Mouse (Mus musculus) forebrain, embryonic 13.5 days (tissue): ENCODE results near the gene Immt. TPM values are rescaled to one million over a fixed set of nuclear protein-coding genes. Genes with fewer than 3 reads are reported as not detected.

Experiments used
- ATAC-seq: fragments of 200-750 bp; cut with Nextera tagmentation; 2 replicates; pipeline ENCODE4 v1.8.0; 2017
- H3K27ac ChIP-seq: fragments of 300-500 bp; sonication (generic); 2 replicates; pipeline ENCODE4 v1.5.1; 2015; ENCODE audit warnings: inconsistent platforms, mild to moderate bottlenecking, moderate library complexity
- H3K27me3 ChIP-seq: fragments of 300-500 bp; sonication (generic); 2 replicates; pipeline ENCODE4 v1.6.1; 2015; ENCODE audit warnings: mild to moderate bottlenecking, inconsistent platforms
- H3K36me3 ChIP-seq: fragments of 300-500 bp; sonication (generic); 2 replicates; pipeline ENCODE4 v1.6.1; 2015; ENCODE audit warnings: mild to moderate bottlenecking, inconsistent platforms; ENCODE audit not compliant: poor library complexity, severe bottlenecking
- H3K4me1 ChIP-seq: fragments of 300-500 bp; sonication (generic); 2 replicates; pipeline ENCODE4 v1.6.1; 2015; ENCODE audit warnings: inconsistent platforms
- H3K4me2 ChIP-seq: fragments of 300-500 bp; sonication (generic); 2 replicates; pipeline ENCODE4 v1.6.1; 2015; ENCODE audit warnings: inconsistent platforms, mild to moderate bottlenecking, moderate library complexity
- H3K4me3 ChIP-seq: fragments of 300-500 bp; sonication (generic); 2 replicates; pipeline ENCODE4 v1.5.1; 2015; ENCODE audit warnings: mild to moderate bottlenecking, inconsistent platforms
- H3K9ac ChIP-seq: fragments of 300-500 bp; sonication (generic); 2 replicates; pipeline ENCODE4 v1.6.1; 2015; ENCODE audit warnings: mild to moderate bottlenecking, inconsistent platforms
- H3K9me3 ChIP-seq: fragments of 300-500 bp; sonication (generic); replicated peaks from 2 replicates; pipeline ENCODE4 v1.6.1; 2016; ENCODE audit warnings: inconsistent platforms
- WGBS: fragments of 180-500 bp; shearing (Covaris S2); methylation state at CpG from one replicate; pipeline ENCODE4 v1.1.7; 2015; 5-methylcytosine and 5-hydroxymethylcytosine counted together
- polyA plus RNA-seq: library from polyadenylated mRNA; unstranded; fragments of >200 nt; fragmentation: Nextera tagmentation; extraction: Ambion mirVana; gene quantifications from 2 replicates; pipeline ENCODE4 v1.2.1, GENCODE M21; 2015

Immt gene
- polyA plus RNA-seq = 166 and 172 TPM in 2 replicates

- under 1% methylated on average over 64 of the region's 64 CpGs for WGBS
- peak; percentile 99 for ATAC-seq
- H3K4me3 ChIP-seq = peak within 1 kb of the TSS; percentile 73
Measured at GRCm38 (mm10) chr6:71830690-71831580, at the start of gene Immt. TSS of gene Immt (plus strand) at chr6:71831331.

DNA sequence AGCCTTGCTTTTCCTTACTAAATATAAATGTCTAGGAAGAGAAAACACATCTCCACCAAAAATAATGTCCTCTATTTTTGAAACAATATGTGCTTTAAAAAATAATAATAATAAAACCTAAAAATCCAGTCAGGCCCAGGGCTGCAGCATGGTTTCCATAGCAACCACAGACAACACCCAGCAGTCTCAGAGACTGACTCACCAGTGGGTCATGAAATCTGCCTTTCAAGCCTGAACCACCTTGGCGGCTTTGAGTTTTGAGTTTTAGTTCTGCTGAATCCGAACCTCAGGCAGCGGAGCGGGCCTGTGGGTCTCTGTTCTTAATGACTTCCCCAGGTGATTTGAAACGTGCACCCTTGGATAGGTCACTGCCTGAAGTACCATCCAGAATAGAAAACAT, 48.0 kb upstream of the Immt start:
- Histone ChIP-seq H3K9ac (no peak overlapping the region), H3K36me3 (peaks cover 30% of the 10 kb centered on the region), H3K27me3 (no peaks in the 10 kb centered on the region), H3K27ac (no peak overlapping the region), H3K4me1 (no peaks in the 10 kb centered on the region), H3K4me2 (no peak overlapping the region), H3K9me3 (no peaks in the 10 kb centered on the region), H3K4me3 (no peak overlapping the region)
- WGBS = 88% methylated on average over 5 of the region's 5 CpGs
- no peak for ATAC-seq

More at GRCm38 (mm10) chr6:71830690-71831580, at the start of gene Immt:
- no peaks in the 10 kb centered on the region for H3K27me3 ChIP-seq
- peak within 1 kb of the TSS; percentile 83 for H3K27ac ChIP-seq
- H3K36me3 ChIP-seq = peaks cover 12% of the 10 kb centered on the region
- H3K4me2 ChIP-seq = peak within 1 kb of the TSS; percentile 77
- peaks cover 3% of the 10 kb centered on the region; the same call in 1 of the 2 replicates for H3K9me3 ChIP-seq
- peaks cover 18% of the 10 kb centered on the region for H3K4me1 ChIP-seq
- peak within 1 kb of the TSS; percentile 75 for H3K9ac ChIP-seq

GRCm38 (mm10) chr6:71788348-71788747, 42.8 kb upstream of the Immt start:
- H3K9ac ChIP-seq = no peak overlapping the region
- ATAC-seq = no peak
- H3K27ac ChIP-seq = no peak overlapping the region
- H3K4me1 ChIP-seq = no peaks in the 10 kb centered on the region
- H3K36me3 ChIP-seq = peaks cover 9% of the 10 kb centered on the region
- 87% methylated on average over 9 of the region's 9 CpGs for WGBS
- H3K27me3 ChIP-seq = no peaks in the 10 kb centered on the region
- H3K9me3 ChIP-seq = no peaks in the 10 kb centered on the region
- H3K4me2 ChIP-seq = no peak overlapping the region
- no peak overlapping the region for H3K4me3 ChIP-seq

GRCm38 (mm10) chr6:71791771-71792170, 39.4 kb upstream of the Immt start:
- Histone ChIP-seq H3K27ac (no peak overlapping the region), H3K4me3 (no peak overlapping the region), H3K27me3 (no peaks in the 10 kb centered on the region), H3K36me3 (peaks cover 18% of the 10 kb centered on the region), H3K9ac (no peak overlapping the region), H3K9me3 (no peaks in the 10 kb centered on the region), H3K4me1 (no peaks in the 10 kb centered on the region), H3K4me2 (no peak overlapping the region)
- no peak for ATAC-seq
- 90% methylated on average over 6 of the region's 6 CpGs for WGBS

DNA sequence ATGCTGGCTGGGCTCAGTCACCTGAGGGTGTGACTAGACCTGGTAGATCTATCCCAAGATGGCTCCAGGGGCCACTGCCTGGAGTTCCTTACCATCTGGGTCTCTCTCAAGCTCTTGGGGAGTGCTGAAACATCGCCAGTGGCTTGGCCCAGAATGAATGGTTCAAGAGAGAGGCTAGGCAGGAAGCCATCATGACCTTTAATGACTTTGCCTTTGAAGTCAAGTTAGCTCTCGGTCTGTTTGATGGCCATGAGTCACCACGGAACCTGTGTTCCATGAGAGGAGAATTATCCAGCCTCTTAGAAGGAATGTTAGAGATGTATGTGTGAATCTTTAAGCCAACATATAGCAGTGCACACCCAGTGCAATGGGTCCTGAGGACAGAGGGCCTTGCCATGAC, 31.7 kb upstream of the Immt start:
- Histone ChIP-seq H3K27me3 (no peaks in the 10 kb centered on the region), H3K4me1 (peaks cover 4% of the 10 kb centered on the region; the same call in 1 of the 2 replicates), H3K9ac (no peak overlapping the region), H3K36me3 (peaks cover 35% of the 10 kb centered on the region), H3K4me3 (no peak overlapping the region), H3K9me3 (no peaks in the 10 kb centered on the region), H3K4me2 (no peak overlapping the region), H3K27ac (no peak overlapping the region)
- no peak for ATAC-seq
- 87% methylated on average over 3 of the region's 3 CpGs for WGBS

DNA sequence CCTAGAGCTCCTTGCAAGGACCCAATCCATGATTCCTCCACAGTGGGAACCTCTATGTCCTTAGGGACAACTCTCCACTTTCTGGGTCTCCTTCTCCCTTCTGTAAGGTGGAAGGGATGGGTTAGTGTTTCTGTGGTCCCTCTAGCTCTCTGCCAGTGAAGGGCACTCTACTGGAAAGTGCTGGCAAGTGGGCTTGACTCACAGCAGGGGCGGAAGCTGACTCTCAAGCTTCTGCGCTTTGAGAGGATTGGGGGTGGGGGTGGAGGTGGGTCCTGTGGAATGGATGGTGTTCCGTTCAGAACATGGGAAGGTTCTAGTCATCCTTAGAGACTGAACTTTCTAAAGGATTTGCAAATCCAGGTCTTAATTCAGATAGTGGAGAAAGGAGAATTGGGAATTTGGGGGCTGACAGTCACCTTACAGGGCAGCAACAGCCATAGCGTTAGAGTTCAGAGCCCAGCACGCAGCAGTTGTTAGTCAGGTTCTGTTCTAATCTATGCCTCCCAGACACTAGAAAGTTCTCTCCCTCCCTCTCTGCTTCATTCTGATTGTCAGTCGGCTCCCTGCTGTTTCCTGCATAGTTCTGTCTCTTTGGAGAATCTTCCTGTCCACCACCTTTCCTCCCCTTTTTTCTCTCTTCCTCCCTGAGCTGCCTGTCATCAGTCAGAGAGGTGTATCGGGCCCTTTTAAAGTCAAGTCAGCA, 30.0 kb upstream of the Immt start:
- Histone ChIP-seq H3K36me3 (peaks cover 27% of the 10 kb centered on the region), H3K4me1 (peaks cover 4% of the 10 kb centered on the region; the same call in 1 of the 2 replicates), H3K27me3 (no peaks in the 10 kb centered on the region), H3K4me2 (no peak overlapping the region), H3K4me3 (no peak overlapping the region), H3K9me3 (no peaks in the 10 kb centered on the region), H3K9ac (no peak overlapping the region), H3K27ac (no peak overlapping the region)
- whole genome bisulfite sequencing = 68% methylated on average over 7 of the region's 7 CpGs
- ATAC-seq = no peak

- Histone ChIP-seq H3K27ac (no peak overlapping the region), H3K27me3 (no peaks in the 10 kb centered on the region), H3K36me3 (peaks cover 24% of the 10 kb centered on the region), H3K9me3 (no peaks in the 10 kb centered on the region), H3K9ac (no peak overlapping the region), H3K4me2 (no peak overlapping the region), H3K4me3 (no peak overlapping the region), H3K4me1 (peaks cover 4% of the 10 kb centered on the region; the same call in 1 of the 2 replicates)
- no peak for ATAC-seq
- WGBS = 77% methylated on average over 10 of the region's 10 CpGs
Measured at GRCm38 (mm10) chr6:71801714-71802094, 29.4 kb upstream of the Immt start.

DNA sequence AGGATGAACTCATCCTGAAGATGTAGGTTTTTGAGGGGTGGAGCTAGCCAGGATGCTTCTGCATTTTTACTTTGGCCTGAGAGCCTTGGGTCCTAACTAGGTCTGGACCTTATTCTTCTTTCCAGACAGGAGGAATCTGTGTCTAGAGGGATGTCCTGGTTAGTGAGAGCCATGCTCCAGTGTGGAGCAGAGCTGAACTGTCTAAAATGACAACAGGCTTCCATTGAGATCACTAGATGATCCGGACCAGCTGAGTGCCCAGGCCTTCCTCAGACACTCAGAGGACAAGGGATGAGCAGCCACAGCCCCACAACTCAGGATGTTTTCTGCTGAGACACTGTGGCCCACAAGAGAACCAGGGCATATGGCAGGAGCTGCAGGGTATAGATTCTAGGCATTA, 27.5 kb upstream of the Immt start:
- peaks cover 30% of the 10 kb centered on the region for H3K36me3 ChIP-seq
- peak; percentile 31; the same call in 1 of the 2 replicates for ATAC-seq
- peak overlapping the region; percentile 70 for H3K27ac ChIP-seq
- H3K4me1 ChIP-seq = peaks cover 4% of the 10 kb centered on the region; the same call in 1 of the 2 replicates
- 100% methylated on average over 1 of the region's 1 CpGs for WGBS
- peak overlapping the region; percentile 43; the same call in 1 of the 2 replicates for H3K9ac ChIP-seq
- no peaks in the 10 kb centered on the region for H3K27me3 ChIP-seq
- H3K9me3 ChIP-seq = no peaks in the 10 kb centered on the region
- H3K4me3 ChIP-seq = no peak overlapping the region
- H3K4me2 ChIP-seq = no peak overlapping the region

DNA sequence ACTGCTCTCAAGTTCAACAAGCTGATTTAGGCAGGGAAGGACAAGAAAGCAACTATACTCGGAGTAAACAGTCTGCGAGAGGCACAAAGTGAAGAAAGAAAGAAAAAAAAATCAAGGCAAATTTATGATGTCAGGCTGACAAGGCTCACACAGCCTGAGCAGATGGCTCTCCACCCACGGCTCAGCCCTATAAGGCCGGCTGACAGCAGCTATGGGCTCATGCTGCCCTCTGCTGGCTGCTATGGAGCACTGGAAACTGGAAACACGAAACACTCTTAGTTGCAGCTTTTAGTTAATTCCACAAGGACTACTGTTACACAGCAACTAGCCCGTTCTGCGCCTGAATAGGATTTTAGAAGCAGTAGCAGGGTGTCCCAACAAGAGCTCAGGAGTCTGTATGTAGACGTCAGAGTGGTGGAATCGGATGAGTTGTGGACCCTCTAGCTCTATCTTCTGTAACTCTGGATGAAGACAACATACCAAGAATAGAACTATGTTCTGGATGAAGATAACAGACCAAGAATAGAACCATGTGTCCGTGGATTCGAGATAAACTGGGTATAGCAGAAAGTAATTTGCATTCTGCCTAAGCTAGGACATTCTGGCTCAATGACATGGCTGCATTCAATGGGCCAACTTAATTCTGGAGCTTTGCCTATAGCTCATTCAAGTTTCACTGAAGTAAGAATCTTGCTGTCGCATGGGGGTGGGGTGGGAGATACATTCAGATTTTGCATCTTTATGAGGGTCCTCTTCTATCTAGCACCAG, 26.9 kb upstream of the Immt start:
- peak overlapping the region; percentile 43; the same call in 1 of the 2 replicates for H3K9ac ChIP-seq
- H3K27ac ChIP-seq = peak overlapping the region; percentile 70
- 29% methylated on average over 12 of the region's 12 CpGs for WGBS
- ATAC-seq = peak; percentile 94
- H3K9me3 ChIP-seq = no peaks in the 10 kb centered on the region
- no peak overlapping the region for H3K4me3 ChIP-seq
- peaks cover 30% of the 10 kb centered on the region for H3K36me3 ChIP-seq
- no peak overlapping the region for H3K4me2 ChIP-seq
- H3K4me1 ChIP-seq = peaks cover 4% of the 10 kb centered on the region; the same call in 1 of the 2 replicates
- no peaks in the 10 kb centered on the region for H3K27me3 ChIP-seq

- WGBS = 83% methylated on average over 1 of the region's 1 CpGs
- no peak overlapping the region for H3K9ac ChIP-seq
- H3K27me3 ChIP-seq = no peaks in the 10 kb centered on the region
- peaks cover 4% of the 10 kb centered on the region; the same call in 1 of the 2 replicates for H3K4me1 ChIP-seq
- no peak overlapping the region for H3K4me2 ChIP-seq
- no peak overlapping the region for H3K27ac ChIP-seq
- H3K9me3 ChIP-seq = no peaks in the 10 kb centered on the region
- H3K36me3 ChIP-seq = peaks cover 41% of the 10 kb centered on the region
- no peak overlapping the region for H3K4me3 ChIP-seq
- ATAC-seq = no peak
Measured at GRCm38 (mm10) chr6:71806713-71807112, 24.4 kb upstream of the Immt start.

GRCm38 (mm10) chr6:71809890-71810289, 21.2 kb upstream of the Immt start:
- WGBS = 93% methylated on average over 9 of the region's 9 CpGs
- no peak for ATAC-seq
- H3K27me3 ChIP-seq = no peaks in the 10 kb centered on the region
- no peak overlapping the region for H3K4me2 ChIP-seq
- no peaks in the 10 kb centered on the region for H3K9me3 ChIP-seq
- H3K4me1 ChIP-seq = no peaks in the 10 kb centered on the region
- H3K27ac ChIP-seq = no peak overlapping the region
- peaks cover 58% of the 10 kb centered on the region for H3K36me3 ChIP-seq
- H3K4me3 ChIP-seq = no peak overlapping the region
- H3K9ac ChIP-seq = no peak overlapping the region
